Mouse (Mus musculus) MN1 (cell line): ENCODE data around the gene Wtap.
"Not testable (repeated sequence)": the region's sequence is repeated elsewhere in the genome, so short reads cannot be mapped to it uniquely, and the experiment has no call there.

Experiments
- DNase-seq: peaks from one replicate; pipeline ENCODE4 v3.0.0-alpha.2; 2016; ENCODE audit warnings: low spot score

The Wtap gene

GRCm38 (mm10) chr17:12994069-12994468, at the start of gene Wtap:
Gene Wtap, minus strand, starts transcription at chr17:12994169.
- DNase-seq = no peak

GRCm38 (mm10) chr17:13036627-13037192, 42.7 kb upstream of the Wtap start:
- DNase-seq = not testable (repeated sequence)

GRCm38 (mm10) chr17:13013316-13013715, 19.3 kb upstream of the Wtap start:
- DNase-seq = no peak

GRCm38 (mm10) chr17:13009887-13010286, 15.9 kb upstream of the Wtap start:
- peak; percentile 85 for DNase-seq

- peak; percentile 34 for DNase-seq
Observed at GRCm38 (mm10) chr17:13008528-13008927, 14.6 kb upstream of the Wtap start.

GRCm38 (mm10) chr17:13007730-13008425, 13.9 kb upstream of the Wtap start:
- DNase-seq = peak; percentile 99

GRCm38 (mm10) chr17:13006984-13007383, 13.0 kb upstream of the Wtap start:
- no peak for DNase-seq

GRCm38 (mm10) chr17:13006546-13006945, 12.6 kb upstream of the Wtap start, which contains the start of gene Sod2:
Gene Sod2, plus strand, starts transcription at chr17:13006846.
- not testable (repeated sequence) for DNase-seq

- DNase-seq = not testable (repeated sequence)
Observed at GRCm38 (mm10) chr17:13004436-13004835, 10.5 kb upstream of the Wtap start.

- not testable (repeated sequence) for DNase-seq
Observed at GRCm38 (mm10) chr17:13002243-13002642, 8.3 kb upstream of the Wtap start.

- DNase-seq = no peak
Observed at GRCm38 (mm10) chr17:12999069-12999468, 5.1 kb upstream of the Wtap start.

GRCm38 (mm10) chr17:12997890-12998289, 3.9 kb upstream of the Wtap start:
- DNase-seq = no peak

GRCm38 (mm10) chr17:12996345-12996744, 2.4 kb upstream of the Wtap start:
- peak; percentile 55 for DNase-seq

- DNase-seq = peak; percentile 98
Observed at GRCm38 (mm10) chr17:12992470-12992991, 1.4 kb downstream of the Wtap start.

GRCm38 (mm10) chr17:12991635-12992358, 2.2 kb downstream of the Wtap start:
- DNase-seq = peak; percentile 90

GRCm38 (mm10) chr17:12991194-12991634, 2.8 kb downstream of the Wtap start:
- DNase-seq = peak; percentile 26

- no peak for DNase-seq
Observed at GRCm38 (mm10) chr17:12990567-12991145, 3.3 kb downstream of the Wtap start.

GRCm38 (mm10) chr17:12988096-12988495, 5.9 kb downstream of the Wtap start:
- not testable (repeated sequence) for DNase-seq

GRCm38 (mm10) chr17:12983988-12984387, 10.0 kb downstream of the Wtap start:
- no peak for DNase-seq

GRCm38 (mm10) chr17:12978546-12978945, 15.4 kb downstream of the Wtap start:
- DNase-seq = no peak

- DNase-seq = no peak
Observed at GRCm38 (mm10) chr17:12973851-12974250, 20.1 kb downstream of the Wtap start.

- DNase-seq = no peak
Observed at GRCm38 (mm10) chr17:12967173-12967572, 26.8 kb downstream of the Wtap start.
